Mouse (Mus musculus): ENCODE measurements at regions not wholly inside any gene's neighbourhood (a gene's known extent, or its start where the extent isn't known, plus 50 kb on each side); places are given as distances from the start of the nearest gene placed in this dataset.

DNA sequence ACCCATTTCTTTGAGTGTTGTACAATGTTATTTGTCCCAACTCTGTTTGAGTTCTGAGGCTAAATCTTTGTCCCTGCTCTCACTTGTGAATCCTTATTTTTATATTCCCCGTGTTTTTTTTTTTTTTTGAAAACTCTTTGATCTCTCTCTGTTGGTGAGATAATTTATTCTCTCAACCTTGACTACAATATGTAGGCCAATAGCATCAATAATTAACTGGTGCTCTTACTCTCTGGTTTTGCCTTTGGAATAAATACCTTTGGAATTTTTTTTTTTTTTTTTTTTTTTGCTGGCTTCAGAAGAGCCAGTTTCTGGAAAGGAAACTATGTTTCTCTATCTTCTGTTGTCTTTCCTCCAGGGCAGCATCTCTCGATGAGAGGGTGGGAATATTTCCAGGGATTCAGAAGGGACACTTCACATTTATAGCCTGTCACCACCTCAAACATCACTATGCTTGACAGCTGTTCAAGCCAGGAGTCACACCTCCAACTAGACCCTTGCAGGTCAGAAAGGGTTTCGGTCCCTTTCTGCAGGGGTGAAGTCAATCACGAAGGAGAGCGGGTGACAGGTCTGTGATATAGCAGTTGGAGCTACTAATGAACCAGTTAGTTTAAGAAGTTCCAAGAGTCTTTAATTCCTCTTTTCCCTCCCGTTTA lies 330.9 kb upstream of the Fam241a start:
- intact Hi-C loops (cut with DNase I): no loop called here

DNA sequence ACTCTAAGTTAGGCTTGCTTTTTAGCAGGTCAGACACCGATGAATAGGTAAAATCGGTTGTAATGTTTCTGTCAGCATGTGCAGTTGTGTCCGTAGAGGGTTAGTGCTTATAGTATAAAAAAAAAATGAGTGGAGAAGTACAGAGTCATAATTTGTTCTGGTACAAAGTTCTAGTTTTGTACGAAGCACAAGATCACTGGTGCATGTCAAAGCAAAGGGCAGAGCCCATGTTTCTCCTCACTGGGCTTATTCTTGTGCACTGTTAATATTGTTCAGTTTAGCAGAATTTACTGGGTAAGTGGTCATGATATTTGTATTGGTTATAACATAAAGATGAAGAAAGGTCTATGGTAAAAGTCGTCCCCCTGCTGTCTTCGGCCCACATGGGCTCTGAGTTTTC lies 330.4 kb upstream of the Fam241a start:
- intact Hi-C loops (cut with DNase I): no loop called here

DNA sequence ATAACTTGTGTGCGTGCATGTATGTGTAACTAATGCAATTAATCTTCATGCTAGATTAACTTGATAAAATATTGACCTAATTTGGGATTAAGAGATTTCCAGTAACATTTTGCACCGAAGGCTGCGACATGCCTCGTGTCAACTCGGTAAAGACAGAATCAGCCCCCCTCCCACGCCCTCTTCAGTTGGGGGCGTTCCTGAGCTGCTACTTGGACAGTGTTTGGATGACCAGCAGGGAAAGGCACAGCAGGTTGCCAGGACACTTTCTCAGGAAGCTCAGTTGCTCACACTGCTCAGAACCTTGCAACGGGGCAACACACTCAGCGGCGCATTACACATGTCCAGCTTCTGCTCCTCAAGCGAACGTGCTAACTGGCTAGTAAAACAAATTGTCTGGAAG lies 326.2 kb upstream of the Fam241a start:
- intact Hi-C loops (cut with DNase I): no loop called here

DNA sequence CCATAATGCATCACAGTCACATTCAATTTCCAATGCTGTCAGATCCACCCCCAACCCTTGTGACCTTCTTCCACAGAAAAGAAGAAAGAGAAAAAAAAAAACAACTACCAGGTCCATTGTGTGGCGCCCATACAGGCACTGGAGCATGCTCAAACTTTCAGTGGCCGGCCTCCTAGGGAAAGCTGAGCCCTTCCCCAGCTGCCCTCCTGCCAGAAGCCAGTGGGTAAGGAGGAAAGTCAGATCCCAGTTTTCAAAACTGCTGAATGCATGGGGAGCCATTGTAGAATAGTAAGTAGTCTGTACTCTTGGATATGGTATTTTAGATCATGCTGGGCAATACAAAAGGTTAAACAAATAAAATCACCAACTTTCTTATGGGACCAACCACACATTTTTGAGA lies 325.5 kb upstream of the Fam241a start:
- intact Hi-C loops (cut with DNase I): no loop called here

DNA sequence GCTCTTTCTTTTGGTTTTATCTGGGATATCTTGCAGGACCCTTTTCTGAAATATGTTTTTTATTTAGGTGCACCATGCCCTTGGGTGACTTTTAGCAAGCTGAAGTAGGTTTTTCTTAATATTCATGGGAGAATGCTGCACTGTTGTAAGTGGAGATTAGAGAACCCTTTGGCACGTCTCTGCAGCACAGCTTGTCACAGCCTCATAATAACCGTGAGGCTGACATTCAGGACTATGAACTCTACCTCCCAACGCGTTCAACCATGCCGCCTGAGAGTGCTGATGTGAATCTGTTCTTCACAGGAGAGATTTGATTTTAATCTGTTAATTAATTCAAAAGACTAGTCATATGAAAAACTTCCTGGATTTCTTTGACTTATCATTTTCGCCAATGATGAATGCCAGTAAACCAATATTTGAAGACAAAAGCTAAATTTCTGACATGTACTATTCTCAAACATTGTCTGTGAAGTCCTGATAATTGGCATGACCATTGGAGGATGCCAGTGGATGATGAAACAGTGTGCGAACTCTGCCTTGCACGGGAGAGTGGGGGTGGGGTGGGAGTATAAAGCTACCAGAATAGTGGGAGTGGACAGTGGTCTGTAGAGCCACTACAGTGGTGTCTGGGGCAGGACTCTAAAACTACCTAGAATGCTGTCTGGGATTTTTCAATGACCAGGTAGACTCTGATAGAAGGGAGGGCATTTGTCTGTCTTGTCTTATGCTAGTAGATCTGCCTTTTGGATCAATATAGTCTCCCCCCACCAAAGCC lies 324.8 kb upstream of the Fam241a start:
- intact Hi-C loops (cut with DNase I): no loop called here

DNA sequence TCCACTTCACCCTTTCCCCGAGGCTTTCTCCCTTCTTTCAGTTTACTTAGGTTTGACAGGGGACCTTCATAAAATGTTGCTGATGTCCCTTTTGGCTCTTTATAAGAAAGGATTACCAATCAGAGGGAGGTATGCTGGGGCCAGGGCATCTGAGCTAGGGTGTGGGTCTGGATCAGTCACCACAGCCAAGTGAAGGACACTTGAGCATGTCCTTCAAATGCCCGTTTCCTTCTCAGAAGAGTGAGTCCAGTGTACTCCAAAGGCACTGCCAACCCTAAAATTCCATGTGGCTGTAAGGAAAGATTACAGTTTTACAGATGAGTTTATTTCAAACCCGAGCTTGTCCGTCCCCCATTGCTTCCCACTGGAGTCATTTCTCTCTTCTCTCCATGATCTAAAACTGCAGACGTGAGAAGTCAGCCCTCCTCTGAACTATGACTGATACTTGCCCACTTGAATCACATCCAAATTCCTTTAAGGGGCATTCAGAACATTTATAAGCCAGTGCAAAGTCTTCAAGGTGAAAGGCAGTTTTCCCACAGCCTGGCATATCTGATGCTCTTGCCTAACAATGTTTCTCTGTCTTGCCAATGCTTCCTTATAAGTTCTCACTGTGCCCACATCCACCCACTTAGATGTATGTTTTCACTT lies 321.8 kb upstream of the Fam241a start:
- intact Hi-C loops (cut with DNase I): no loop called here

DNA sequence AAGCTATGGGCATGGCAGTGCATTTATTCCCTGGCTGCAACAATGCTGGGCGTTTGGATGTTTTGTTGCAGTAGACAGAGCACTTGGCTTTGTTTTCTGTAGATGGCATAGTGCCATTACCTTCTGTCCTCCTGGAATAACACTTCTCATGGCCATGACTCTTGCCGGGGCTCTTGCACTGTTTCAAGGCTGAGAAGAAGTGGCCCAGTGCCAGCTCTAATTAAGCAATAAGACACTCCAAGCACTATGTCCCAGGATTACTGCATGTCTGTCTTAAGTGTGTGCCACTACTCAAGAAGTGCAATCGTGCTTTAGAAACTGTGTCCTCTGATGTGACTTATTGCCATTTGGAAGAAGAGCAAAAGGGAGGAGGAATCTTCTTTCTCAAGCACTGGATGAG lies 316.1 kb upstream of the Fam241a start:
- intact Hi-C loops (cut with DNase I): no loop called here

DNA sequence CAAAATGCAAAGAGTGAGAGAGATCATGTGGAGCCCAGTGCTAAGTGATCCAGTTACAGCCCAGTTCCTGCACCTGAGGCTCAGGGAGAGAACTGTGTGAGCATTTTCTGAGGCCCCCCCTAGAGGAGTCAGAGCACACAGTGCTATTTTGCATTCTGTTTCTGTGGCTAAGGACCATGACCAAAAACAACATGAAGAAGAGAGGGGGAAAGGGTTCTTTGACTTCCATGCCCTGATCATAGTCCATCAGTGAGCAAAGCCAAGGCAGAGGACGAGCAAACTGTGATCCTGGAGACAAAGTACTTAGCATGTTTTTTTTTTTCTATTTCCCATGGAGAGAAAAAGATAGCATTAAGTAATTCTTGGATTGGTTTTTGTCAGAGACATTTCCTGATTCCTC lies 314.5 kb upstream of the Fam241a start:
- intact Hi-C loops (cut with DNase I): no loop called here

DNA sequence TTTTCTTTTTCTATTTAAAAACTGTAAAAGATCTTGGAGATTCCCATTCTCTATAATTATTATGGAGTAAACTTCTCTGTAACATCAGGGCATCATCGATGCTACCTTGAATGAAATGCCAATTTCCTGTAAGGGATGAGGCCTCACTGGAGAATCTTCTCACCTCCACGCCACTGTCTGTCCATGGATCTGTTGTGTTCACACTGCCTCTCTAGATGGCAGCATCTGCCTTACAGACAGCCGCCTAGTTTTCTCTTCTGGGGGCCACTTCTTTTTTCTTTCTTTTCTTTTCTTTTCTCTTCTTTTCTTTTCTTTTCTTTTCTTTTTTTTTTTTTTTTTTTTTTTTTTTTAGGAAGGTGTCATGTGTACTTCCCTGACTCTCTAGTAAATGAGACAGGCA lies 310.8 kb upstream of the Fam241a start:
- intact Hi-C loops (cut with DNase I): loop anchor here (5.0 kb wide), 1 partner anchor 130 kb away; no protein-coding TSS in a partner anchor

DNA sequence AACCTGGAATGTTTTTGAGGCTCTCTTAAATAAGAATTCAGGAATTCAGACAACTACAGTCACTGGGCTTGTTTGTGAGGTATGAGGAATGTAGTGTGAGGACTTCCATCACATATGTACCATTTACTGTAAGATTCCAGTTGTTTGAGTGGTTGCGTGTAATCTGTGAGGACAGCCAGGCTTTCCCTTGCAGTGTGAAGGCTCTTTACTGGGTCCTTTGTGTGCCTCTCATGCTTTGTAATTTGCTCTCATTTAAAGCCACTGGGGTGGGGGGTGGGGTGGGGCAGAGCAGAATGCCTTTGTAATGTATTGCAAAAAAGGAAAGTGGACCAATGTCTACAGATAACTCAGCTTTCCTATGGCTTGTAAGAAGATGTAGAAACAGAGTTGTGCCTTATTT lies 310.4 kb upstream of the Fam241a start:
- intact Hi-C loops (cut with DNase I): loop anchor here (5.0 kb wide), 1 partner anchor 131 kb away; no protein-coding TSS in a partner anchor

DNA sequence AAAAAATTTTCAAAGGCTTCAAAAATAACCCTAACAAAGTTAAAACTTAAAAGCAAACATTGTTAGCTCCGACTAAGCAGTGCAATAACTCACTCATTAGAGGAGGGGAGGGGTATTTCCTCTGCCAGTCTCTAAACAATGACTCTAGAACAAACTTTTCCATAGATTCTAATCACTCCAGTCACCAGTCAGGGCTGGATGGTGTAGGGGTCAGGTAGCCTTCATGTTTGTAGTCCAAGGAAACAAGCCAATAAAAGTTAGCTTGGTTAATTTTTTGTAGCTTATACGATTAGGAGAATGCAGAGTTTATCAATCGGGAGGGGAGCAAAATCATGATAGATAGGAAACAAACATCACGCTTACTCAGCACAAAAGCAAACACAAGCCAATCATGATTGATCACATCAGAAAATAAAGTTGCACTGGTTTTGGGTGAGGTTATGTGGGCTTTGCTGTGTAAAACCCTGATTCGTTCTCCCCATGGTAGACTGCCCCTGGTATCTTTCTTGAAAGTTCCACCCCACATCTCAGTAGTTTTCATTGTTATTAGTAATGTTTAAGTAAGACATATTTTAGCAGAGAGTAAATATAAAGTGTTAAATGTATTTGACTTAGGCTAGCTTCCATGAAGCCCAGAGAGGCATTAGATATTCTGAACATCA lies 304.6 kb upstream of the Fam241a start:
- intact Hi-C loops (cut with DNase I): no loop called here

DNA sequence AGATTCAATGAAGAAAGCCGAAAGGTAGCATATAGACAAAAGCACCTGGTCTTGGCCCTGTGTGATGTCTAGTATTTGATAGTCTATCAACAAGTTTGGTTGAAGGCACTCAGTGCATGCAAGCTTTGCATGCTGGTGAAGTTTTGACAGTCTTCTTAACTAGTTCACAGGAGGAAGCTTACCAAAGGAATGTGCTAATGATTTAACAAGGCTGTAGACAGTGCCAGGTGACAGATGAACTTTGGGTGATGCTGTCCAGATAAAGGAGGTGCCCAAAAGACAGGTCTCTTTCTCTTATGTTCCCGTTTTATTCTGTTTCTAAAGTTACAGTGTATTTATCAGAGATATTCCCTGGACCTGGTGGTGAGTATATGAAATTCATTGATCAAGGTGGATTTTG lies 303.3 kb upstream of the Fam241a start:
- intact Hi-C loops (cut with DNase I): loop anchor here (10.0 kb wide), 1 partner anchor 355 kb away; no protein-coding TSS in a partner anchor

DNA sequence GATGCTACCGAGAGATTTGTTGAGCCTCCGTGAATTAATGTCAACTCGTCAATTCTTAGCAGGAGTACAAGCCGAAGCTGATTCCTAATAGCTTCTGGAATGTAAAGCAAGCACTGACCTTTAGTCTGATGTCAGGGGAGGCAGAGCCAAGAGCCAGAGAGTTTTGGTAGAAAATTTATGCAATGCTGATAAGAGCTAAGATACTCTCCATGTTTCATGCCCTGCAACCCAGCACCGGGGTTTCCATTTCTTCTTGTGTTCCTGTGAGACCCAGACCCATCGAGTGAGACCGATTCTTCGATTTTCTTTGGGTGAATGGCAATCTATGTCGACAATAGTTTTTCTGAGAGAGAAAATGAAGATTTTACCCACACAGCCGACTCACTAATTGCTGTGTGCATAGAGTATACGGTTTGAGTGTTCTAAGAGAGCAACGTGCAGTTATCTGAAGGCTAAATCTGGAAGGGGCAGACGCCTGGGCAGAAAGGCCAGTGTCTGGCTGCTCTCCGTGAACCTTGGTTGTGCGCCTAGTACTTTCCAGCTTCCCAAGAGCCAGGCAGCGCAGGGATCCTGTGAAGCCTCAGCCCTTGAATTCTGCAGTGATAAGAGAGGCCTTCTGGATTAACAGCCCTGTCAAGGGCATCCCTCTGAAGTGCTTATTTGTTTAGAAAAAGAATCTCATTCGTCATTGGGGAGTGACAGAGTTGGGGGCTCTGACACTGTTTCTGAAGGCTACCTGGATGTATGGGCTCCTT lies 296.1 kb upstream of the Fam241a start:
- intact Hi-C loops (cut with DNase I): loop anchor here (10.0 kb wide), 1 partner anchor 347 kb away; no protein-coding TSS in a partner anchor

DNA sequence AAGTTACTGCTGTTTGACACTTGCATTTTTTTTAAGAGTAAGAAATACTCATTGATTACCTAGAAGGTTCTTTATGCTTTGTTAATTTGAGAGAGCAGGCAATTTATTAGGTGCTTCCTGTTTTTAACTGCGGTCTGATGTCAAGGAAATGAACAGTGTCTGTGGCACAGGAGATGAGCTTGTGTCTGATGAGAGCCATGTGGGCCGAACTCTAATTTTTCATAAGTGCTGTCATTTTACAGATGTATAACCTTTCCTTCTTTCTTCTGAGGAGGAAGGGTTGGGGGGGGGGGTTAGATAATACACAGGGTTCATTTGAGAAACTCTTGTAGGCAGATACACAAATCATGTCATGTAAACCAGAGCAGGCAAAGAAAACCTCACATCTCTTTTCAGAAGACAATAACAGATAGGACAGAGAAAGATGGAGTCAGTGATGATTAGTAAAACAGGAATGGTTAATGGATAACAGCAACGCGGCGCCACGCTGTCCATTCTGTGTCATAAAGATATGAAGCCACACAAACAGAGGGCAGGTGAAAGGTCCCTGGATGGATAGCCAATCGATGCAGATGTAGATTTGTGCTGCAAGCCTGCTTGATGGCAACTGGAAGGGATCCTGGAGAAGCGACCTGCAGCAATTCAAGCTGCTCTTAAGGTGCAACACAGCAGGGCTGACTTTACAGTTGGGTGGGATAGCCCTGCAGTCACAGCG lies 291.4 kb upstream of the Fam241a start:
- intact Hi-C loops (cut with DNase I): loop anchor here (5.0 to 10.0 kb wide), 2 partner anchors 150 to 1017 kb away; no protein-coding TSS in a partner anchor

DNA sequence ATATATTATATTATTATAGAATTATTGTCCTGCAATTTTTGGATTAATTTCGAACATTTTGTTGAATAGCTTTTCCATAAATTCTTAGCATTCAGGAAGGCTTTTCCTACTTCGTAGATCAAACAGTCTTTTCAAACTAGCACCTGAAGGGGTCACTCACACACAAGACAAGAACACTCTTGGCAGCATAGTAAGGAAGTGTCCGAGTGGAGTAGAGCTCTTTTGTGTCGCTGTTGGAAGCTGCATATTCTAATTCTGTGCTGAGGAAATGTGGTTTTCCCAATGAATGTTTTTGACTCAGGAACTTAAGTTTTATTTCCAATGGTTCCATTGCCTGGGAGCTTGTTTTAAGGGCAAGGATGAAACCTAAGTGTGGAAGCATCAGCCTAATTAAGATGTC lies 290.2 kb upstream of the Fam241a start:
- intact Hi-C loops (cut with DNase I): loop anchor here (5.0 to 10.0 kb wide), 2 partner anchors 151 to 1019 kb away; no protein-coding TSS in a partner anchor

DNA sequence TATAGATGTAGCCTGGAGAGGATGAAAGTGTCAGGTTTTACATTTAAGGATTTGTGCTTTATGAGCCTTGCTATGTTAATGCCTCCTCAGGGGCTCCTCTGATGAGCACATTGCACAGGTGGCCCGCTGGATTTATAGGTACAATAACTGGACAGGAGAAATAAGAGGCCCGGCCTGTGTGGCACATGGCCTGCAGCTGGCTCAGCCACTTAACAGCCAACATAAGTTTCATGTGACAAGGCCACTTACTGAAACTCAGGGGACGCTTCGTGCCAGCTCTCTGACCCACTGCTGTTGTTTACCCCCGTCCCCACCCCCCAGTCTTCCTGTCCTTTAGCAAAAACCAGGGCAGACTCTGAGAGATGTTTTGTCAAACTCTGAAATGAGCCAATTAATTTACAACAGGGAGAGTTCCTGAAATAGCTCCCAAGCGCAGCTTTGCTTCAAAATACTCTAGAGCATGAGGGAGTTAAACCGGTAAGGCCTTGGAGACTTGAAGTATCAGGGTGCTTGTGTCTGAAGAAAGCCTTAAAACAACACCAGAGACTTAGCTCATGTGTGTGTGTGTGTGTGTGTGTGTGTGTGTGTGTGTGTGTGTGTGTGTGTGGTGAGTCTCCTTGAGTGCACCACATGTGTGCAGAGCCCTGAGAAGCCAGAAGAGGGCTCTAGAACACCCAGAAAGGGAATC lies 285.2 kb upstream of the Fam241a start:
- intact Hi-C loops (cut with DNase I): loop anchor here (10.0 kb wide), 1 partner anchor 1023 kb away; no protein-coding TSS in a partner anchor

DNA sequence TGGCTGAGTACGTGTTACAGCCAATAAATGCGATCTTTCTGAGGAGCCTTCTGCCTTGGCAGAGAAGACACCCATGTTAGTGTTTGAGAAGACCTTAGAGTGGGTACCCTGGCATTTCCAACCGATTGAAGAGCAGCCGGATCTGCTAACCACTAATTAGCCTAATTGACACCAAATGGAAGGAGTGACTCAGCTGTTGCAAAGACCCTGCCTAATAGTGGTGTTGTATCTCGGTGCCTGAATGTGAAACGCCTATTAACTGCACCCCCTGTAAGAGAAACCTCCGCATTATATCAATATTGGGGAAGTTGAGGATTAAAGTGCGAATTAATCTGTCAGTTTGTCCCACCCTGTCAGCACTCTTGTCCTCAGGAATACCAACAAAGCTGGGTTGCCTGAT lies 253.1 kb upstream of the Fam241a start:
- intact Hi-C loops (cut with DNase I): no loop called here

DNA sequence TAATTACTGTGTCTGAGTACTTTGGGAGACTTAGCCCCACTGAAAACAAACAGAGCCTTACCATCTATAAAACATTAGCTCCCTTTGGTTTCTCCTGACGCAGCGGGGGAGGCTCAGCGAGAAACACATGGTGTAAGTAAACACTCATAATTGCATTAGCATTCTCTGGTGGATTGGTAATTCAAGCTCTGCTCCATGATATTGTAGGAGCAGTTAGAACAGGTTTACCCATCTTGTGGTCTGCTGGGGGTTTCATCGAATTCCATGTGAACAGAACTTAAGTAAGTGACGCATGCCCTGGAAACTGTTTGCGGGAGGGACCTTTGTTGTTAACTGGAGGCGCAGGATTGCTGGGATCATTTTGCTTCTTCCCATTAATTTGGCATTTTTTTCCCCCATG lies 249.2 kb upstream of the Fam241a start:
- intact Hi-C loops (cut with DNase I): no loop called here

DNA sequence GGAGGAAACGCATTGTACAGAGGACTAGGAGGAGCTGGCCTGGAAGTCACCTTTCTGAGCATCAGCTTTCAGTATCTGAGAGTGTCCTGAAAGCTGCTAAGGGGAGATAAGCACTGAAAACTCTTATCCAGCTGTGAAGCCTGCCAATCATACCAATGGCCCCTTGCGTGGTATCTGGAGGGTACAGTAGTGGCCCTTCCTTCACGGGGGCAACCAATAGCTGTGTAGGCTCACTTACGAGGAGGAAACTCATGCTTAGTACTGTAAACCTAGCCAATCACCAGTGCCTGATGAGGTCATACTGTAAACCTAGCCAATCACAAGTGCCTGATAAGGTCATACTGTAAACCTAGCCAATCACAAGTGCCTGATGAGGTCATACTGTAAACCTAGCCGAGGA lies 231.7 kb upstream of the Fam241a start:
- intact Hi-C loops (cut with DNase I): no loop called here

DNA sequence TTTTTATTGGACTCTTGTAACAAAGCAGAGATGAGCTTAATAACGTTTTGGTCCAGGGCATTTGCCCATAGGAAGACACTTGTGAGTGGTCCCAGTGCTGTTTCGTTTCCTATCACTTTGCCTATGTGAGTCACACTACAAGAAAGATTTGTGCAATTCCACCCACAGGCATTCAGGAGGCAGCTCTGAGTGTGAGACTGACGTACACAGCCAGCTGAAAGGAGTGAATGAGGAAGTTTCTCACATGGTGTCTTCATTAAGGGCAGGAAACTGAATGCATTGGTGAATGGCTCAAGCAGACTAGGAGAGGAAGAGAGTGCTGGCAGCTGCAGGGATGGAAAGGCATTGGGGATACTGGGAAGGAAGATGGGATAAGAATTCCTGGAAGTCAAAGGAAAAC lies 230.5 kb upstream of the Fam241a start:
- intact Hi-C loops (cut with DNase I): no loop called here
